Mouse (Mus musculus): ENCODE data around the gene Ypel5. TPM values are rescaled to one million over a fixed set of nuclear protein-coding genes. Genes with fewer than 3 reads are reported as not detected.

Gene Ypel5
- total RNA-seq, 4 experiments from 2014 or later = 36.9 to 46.5 (median 44.0) TPM

Other genes starting within 250 kb of the Ypel5 start
- under 1 TPM in 1 of 4 experiments, not detected in 3; 0.05 TPM for gene Alk, start 231.8 kb upstream of the Ypel5 start, total RNA-seq (2022)
- 100 to 1,000 TPM; 352 to 622 (median 508) TPM for gene Lbh, start 81.9 kb downstream of the Ypel5 start, total RNA-seq (2022)